Mouse (Mus musculus) embryonic fibroblast, embryonic 13.5 days (primary cell): Measurements from ENCODE around the gene Glp1r.

Experiments
- CTCF ChIP-seq: IDR thresholded peaks from 2 replicates; pipeline ENCODE4 v1.5.1; 2011; ENCODE audit warnings: mild to moderate bottlenecking, control low read depth, low read length, moderate library complexity, borderline replicate concordance; ENCODE audit not compliant: insufficient read depth
- POLR2A ChIP-seq: IDR thresholded peaks from 2 replicates; pipeline ENCODE4 v1.6.1; 2011; ENCODE audit warnings: low read depth, mild to moderate bottlenecking, control low read depth, low read length, moderate library complexity

- TF ChIP-seq POLR2A (no peak), CTCF (no peak)
Observed at GRCm38 (mm10) chr17:30935301-30935700, 33.7 kb downstream of the Glp1r start.
